Mouse (Mus musculus): ENCODE data around the gene Cxcl1. TPM values are rescaled to one million over a fixed set of nuclear protein-coding genes. Genes with fewer than 3 reads are reported as not detected.
"Not testable (repeated sequence)": the region's sequence is repeated elsewhere in the genome, so short reads cannot be mapped to it uniquely, and the experiment has no call there.

The Cxcl1 gene
- 1.6 and 2.1 TPM in 2 replicates for polyA plus RNA-seq (2015; fragmentation: Nextera tagmentation; extraction: Ambion mirVana)

- no peak for DNase-seq (ENCODE audit: low spot score)
Observed at GRCm38 (mm10) chr5:90890519-90891463, at the start of gene Cxcl1. Gene Cxcl1, plus strand, starts transcription at chr5:90891241.

GRCm38 (mm10) chr5:90843891-90844290 lies 47.1 kb upstream of the Cxcl1 start:
- DNase-seq (ENCODE audit: low spot score) = no peak

- not testable (repeated sequence) for DNase-seq (ENCODE audit: low spot score)
Observed at GRCm38 (mm10) chr5:90850096-90850495, 40.9 kb upstream of the Cxcl1 start.

- not testable (repeated sequence) for DNase-seq (ENCODE audit: low spot score)
Observed at GRCm38 (mm10) chr5:90851391-90851790, 39.6 kb upstream of the Cxcl1 start.

- no peak for DNase-seq (ENCODE audit: low spot score)
Observed at GRCm38 (mm10) chr5:90853206-90853605, 37.8 kb upstream of the Cxcl1 start.

GRCm38 (mm10) chr5:90855308-90856230 lies 35.5 kb upstream of the Cxcl1 start:
- no peak for DNase-seq (ENCODE audit: low spot score)

GRCm38 (mm10) chr5:90857463-90857862 lies 33.6 kb upstream of the Cxcl1 start:
- no peak for DNase-seq (ENCODE audit: low spot score)

GRCm38 (mm10) chr5:90858429-90858828 lies 32.6 kb upstream of the Cxcl1 start:
- no peak for DNase-seq (ENCODE audit: low spot score)

GRCm38 (mm10) chr5:90859031-90859430 lies 32.0 kb upstream of the Cxcl1 start:
- no peak for DNase-seq (ENCODE audit: low spot score)

GRCm38 (mm10) chr5:90861876-90862375 lies 29.1 kb upstream of the Cxcl1 start:
- no peak for DNase-seq (ENCODE audit: low spot score)

- no peak for DNase-seq (ENCODE audit: low spot score)
Observed at GRCm38 (mm10) chr5:90866770-90867169, 24.3 kb upstream of the Cxcl1 start.

GRCm38 (mm10) chr5:90872377-90872776 lies 18.7 kb upstream of the Cxcl1 start:
- DNase-seq (ENCODE audit: low spot score) = no peak

- no peak for DNase-seq (ENCODE audit: low spot score)
Observed at GRCm38 (mm10) chr5:90876045-90876444, 15.0 kb upstream of the Cxcl1 start.

- DNase-seq (ENCODE audit: low spot score) = no peak
Observed at GRCm38 (mm10) chr5:90876471-90877172, 14.4 kb upstream of the Cxcl1 start.

GRCm38 (mm10) chr5:90877173-90877512 lies 13.9 kb upstream of the Cxcl1 start:
- no peak for DNase-seq (ENCODE audit: low spot score)

- DNase-seq (ENCODE audit: low spot score) = no peak
Observed at GRCm38 (mm10) chr5:90879307-90880014, 11.6 kb upstream of the Cxcl1 start.

- DNase-seq (ENCODE audit: low spot score) = no peak
Observed at GRCm38 (mm10) chr5:90880335-90880850, 10.6 kb upstream of the Cxcl1 start.

- DNase-seq (ENCODE audit: low spot score) = no peak
Observed at GRCm38 (mm10) chr5:90881021-90881420, 10.0 kb upstream of the Cxcl1 start.

GRCm38 (mm10) chr5:90881682-90882081 lies 9.4 kb upstream of the Cxcl1 start:
- no peak for DNase-seq (ENCODE audit: low spot score)

GRCm38 (mm10) chr5:90882146-90882545 lies 8.9 kb upstream of the Cxcl1 start:
- DNase-seq (ENCODE audit: low spot score) = no peak

Data from thymus, postnatal 0 days (tissue).